Mouse (Mus musculus): ENCODE measurements at regions not wholly inside any gene's neighbourhood (a gene's known extent, or its start where the extent isn't known, plus 50 kb on each side); places are given as distances from the start of the nearest gene placed in this dataset.

DNA sequence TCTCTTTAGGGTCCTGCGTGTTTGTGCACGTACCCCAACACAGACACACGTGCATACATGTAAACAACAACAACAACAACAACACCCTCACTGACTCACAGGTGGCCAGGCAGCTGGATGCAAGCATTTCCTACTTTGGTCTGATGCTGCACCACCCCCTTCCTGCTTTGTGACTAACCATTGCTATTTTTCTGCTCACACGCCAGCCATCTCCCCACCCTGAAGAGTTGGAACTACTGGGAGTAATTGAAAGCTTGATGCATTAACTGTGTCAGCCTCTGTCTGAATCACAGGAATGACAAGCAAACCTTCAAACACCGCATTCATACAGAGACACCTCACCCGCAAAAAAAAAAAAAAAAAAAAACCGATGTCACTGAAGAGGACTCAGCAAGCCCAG lies 346.5 kb downstream of the Prdm2 start:
- no peak for DNase-seq
- intact Hi-C loops (cut with DNase I): no loop called here

GRCm38 (mm10) chr4:142865593-142865992 lies 347.2 kb downstream of the Prdm2 start:
- DNase-seq: no peak
- intact Hi-C loops (cut with DNase I): no loop called here

GRCm38 (mm10) chr4:142863939-142864338 lies 348.9 kb downstream of the Prdm2 start:
- peak in 1 of 2 experiments; percentile 15 for DNase-seq
- intact Hi-C loops (cut with DNase I): no loop called here

- no peak for DNase-seq
- intact Hi-C loops (cut with DNase I): no loop called here
These were observed 352.4 kb downstream of the Prdm2 start for GRCm38 (mm10) chr4:142860441-142860840.

DNA sequence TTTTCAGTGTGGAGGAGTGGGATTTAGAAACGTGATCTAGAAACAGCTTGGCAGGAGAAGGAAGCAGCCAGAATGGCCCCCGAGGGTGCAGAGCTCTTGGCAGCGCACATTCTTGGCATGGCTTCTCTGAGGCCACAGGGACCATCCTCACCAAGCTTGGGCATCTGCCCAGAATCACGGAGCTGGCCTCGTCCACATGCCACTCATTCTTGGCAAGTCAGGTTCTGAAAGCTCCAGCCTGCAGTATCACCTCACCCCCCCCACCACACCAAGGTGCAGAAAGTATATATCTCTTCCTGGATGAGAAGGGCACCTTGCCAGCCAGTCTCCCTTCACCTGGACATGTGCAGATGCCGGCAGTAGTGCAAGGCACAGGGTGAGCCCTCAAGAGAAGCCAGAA lies 356.2 kb downstream of the Prdm2 start:
- DNase-seq: peak; percentile 47 to 50
- intact Hi-C loops (cut with DNase I): no loop called here

GRCm38 (mm10) chr4:142855635-142856034 lies 357.2 kb downstream of the Prdm2 start:
- intact Hi-C loops (cut with DNase I): no loop called here
- DNase-seq: no peak

GRCm38 (mm10) chr4:142853924-142854323 lies 358.9 kb downstream of the Prdm2 start:
- intact Hi-C loops (cut with DNase I): no loop called here
- DNase-seq: no peak

DNA sequence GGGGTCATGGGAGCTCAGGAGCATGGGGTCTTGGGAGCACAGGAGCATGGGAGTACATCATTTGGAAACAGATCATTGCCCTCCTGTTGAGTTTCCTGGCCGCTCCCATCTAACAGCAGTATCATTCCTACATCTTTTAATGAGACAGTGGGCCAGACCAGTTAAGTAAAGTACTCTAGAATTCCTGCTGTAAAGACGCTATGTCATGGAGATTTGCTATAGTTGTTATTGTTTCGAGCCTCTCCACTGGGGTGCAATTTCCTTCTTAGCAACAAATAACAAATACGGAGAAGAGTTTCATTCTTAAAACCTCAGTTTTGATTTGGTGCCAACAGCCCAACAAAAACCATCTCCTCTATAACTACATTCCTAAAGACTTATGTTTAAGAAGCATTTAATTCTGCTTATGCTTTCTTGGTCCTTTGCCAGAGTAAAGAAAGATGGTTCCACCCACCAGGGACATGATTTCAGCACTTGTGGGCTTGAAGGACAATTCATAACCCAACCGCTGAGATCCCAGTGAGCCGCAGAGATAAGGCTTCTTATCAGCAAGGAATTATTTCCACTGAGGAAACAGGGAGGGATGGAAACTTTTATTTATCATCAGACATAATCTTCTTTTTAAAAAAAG lies 367.6 kb downstream of the Prdm2 start:
- intact Hi-C loops (cut with DNase I): no loop called here
- no peak for DNase-seq

DNA sequence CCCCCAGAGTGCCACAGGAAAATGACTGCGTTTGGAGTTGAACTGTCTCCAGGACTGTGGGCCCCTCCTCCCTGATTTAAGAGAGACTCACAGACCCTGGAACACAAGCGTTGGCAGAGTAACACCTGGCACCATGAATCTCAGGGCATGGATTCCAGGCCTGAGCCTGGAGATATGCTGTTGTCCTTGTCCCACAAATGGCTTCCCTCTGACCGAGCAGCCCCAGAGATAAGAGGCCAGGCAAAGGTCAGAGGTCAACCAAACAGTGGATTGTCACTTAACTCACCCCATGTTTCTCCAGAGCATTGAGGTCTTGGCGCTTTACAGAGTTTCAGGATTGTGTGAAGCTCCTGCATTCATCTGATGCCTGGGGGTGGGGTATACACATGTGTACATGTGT lies 373.3 kb downstream of the Prdm2 start:
- no peak for DNase-seq
- intact Hi-C loops (cut with DNase I): no loop called here

DNA sequence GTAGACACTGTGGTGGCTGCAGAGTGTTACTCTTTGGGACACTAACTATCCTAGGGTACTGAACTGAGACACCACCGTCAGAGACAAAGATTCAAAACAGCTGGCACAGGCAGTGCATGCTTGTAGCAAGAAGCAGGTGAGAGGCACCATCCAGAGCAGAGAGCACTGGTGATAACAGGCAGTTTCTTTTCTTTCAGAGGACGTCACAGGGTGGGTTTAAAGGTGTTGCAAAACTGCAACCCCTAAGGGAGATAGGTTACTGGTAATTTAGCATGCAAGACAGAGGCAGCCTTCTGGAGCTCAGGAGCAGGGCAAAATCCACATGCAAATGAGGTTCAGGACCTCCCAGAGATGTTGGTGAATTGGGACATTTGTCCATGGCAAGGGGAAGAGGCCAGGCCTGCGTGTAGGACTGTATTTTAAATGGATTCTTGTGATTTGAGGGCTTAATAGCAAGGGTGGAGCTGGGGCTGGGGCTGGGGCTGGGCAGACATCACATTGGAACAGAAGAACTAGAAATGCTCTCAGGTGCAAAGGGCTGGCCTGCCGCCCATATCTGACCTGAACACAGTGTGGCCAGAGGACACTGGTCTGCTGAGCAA lies 374.3 kb downstream of the Prdm2 start:
- DNase-seq: no peak
- intact Hi-C loops (cut with DNase I): no loop called here

DNA sequence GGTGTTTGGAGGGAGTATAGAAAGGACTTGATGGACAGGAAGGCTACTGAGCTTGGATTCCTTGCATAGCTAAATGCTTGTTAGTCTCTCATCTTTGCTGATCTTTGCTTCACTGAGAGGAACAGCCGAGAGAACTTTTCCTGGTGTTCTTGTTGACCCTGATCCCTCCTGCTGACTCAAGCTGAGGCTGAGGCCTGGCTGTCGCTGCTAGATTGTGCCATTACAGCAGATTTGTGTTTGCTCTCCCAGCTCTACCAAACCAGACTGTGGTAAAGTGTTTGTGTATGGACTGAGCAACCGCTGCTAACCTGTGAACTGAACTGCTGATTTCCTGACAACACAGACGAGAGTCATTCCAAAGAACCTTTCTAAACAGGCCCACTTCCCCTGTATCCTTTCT lies 375.2 kb downstream of the Prdm2 start:
- intact Hi-C loops (cut with DNase I): no loop called here
- DNase-seq: no peak

- DNase-seq: no peak
- intact Hi-C loops (cut with DNase I): no loop called here
These were observed 383.1 kb downstream of the Prdm2 start for GRCm38 (mm10) chr4:142829711-142830110.

- intact Hi-C loops (cut with DNase I): no loop called here
- no peak for DNase-seq
These were observed 383.8 kb downstream of the Prdm2 start for GRCm38 (mm10) chr4:142828969-142829368.

GRCm38 (mm10) chr4:142826250-142826893 lies 386.4 kb downstream of the Prdm2 start:
- intact Hi-C loops (cut with DNase I): no loop called here
- DNase-seq: no peak

- intact Hi-C loops (cut with DNase I): no loop called here
- no peak for DNase-seq
These were observed 387.0 kb downstream of the Prdm2 start for GRCm38 (mm10) chr4:142825786-142826185.

- no peak for DNase-seq
- intact Hi-C loops (cut with DNase I): no loop called here
These were observed 394.4 kb downstream of the Prdm2 start for GRCm38 (mm10) chr4:142818440-142818839.

GRCm38 (mm10) chr4:142816986-142817385 lies 395.8 kb downstream of the Prdm2 start:
- intact Hi-C loops (cut with DNase I): no loop called here
- DNase-seq: no peak

DNA sequence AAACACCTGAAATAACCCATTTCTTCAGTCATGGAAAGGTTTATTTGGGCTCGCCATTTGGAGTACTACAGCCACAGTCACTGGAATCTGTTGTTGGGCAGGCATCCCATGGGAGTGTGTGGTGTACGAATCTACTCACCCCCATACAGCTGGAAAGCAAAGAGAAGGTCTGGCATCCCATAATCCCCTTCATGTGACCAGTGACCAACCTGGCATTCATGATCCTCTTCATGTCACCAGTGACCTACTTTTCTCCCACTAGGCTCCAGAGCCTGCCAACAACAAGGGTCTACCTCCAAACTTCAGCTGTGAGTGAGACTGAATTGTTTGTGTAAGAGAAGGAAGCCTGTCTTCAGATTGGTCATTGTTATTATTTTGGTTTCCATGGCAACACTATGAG lies 409.0 kb downstream of the Prdm2 start:
- DNase-seq: peak in 1 of 2 experiments; percentile 4
- intact Hi-C loops (cut with DNase I): no loop called here

- DNase-seq: no peak
- intact Hi-C loops (cut with DNase I): no loop called here
These were observed 413.5 kb downstream of the Prdm2 start for GRCm38 (mm10) chr4:142799291-142799690.

DNA sequence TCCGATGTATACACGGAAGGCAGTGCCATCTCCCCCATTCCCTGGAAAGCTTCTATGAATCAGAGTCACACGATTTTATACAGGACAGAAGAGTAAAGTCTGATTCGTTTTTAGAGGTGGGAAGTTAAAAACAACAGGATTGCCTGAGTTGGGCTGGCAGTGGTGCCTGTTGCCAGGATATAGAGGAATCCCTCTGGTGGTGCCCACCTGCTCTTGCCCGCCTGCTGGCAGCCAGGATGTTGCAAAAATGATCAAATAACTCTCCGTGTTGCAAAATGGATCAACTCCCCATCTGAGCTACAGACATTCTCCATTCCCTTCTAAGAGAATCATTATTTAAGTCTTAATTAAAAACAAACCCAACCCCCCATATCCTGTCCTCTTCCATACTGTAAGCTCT lies 414.0 kb downstream of the Prdm2 start:
- DNase-seq: no peak
- intact Hi-C loops (cut with DNase I): no loop called here

DNA sequence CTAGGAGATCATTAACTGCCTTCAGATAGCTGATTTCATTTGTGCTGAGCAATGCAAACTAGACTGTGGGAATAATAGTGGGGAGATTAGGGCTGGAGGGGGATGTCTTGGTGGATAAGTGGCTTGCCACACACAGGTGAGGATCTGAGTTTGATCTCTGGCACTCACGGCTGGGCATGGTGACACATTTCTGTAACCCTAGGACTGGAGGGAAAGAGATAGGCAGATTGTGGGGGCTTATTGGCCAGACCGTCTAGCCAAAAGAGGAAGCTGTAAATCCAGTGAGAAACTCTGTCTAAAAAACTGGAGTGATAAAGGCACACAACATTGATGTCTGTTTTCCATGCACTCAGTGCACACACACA lies 420.2 kb downstream of the Prdm2 start:
- no peak for DNase-seq
- intact Hi-C loops (cut with DNase I): no loop called here

DNA sequence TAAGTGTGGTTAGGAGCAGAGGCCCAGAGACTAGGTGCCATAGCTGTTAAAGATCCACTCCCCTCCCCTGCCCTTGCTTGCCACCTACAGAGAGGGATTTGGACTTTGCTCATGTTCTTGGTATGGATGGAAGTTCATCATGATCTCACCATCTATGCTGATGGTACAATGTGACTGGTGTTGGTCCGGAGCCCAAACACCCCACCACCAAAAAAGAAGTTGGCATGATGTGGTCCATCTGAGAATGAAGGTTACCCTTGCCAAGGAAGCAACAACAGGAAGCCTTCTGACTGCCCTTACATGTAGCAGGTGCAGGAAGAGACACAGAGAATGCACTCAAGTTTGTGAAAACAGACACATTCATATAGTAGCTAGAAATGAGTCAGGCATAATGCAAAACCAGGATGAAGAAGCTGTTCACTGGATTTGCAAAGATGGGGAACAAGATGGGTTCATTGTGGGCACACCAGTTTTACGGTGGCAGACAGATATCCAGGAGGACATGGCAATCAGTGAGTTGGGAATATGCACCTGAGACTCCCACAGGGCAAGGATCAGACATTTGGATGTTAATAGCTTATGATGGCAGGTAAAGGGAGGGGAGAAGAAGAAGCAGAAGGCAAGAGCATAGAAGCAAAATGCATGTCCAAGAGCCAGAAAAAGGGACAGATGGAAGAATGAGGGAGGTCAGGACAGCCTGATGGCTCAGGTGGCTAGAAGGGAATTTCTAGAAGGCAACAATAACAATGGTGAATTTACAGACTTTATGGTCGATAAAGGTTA lies 420.8 kb downstream of the Prdm2 start:
- no peak for DNase-seq
- intact Hi-C loops (cut with DNase I): no loop called here
